18 mouse cellular contexts compared by ENCODE assay signal in genomic region chr8:71702923-71703322, GRCm38 (mm10). TPM values are rescaled to one million over a fixed set of nuclear protein-coding genes. Genes with fewer than 3 reads are reported as not detected.
A peak's percentile ranks its signal among the peaks of the same experiment; 100 is the strongest.
DNase-seq lines count a peak whose midpoint lies in the region; ATAC-seq and TF ChIP-seq lines count a peak whose summit lies in the region.
"Had no signal": no experiment of that assay in that cellular context is flagged by ENCODE, and none has a peak within 500 bp of the region (broad histone marks: within the 10 kb centered on the region; RNA-seq: fewer than 3 reads in every experiment).

No protein-coding gene starts in this region.

- no peaks in the 10 kb centered on the region for H3K36me3 ChIP-seq in intestine, embryonic 15.5 days
- no peaks in the 10 kb centered on the region for H3K36me3 ChIP-seq in liver, postnatal 0 days (replicated peaks; ENCODE audit: insufficient read depth, low read length)
- H3K36me3 ChIP-seq in midbrain, postnatal 0 days (ENCODE audit: insufficient read depth, low read length) = no peaks in the 10 kb centered on the region
- H3K36me3 ChIP-seq: limb, embryonic 10.5 days had no signal

- peaks cover 23% of the 10 kb centered on the region for H3K27me3 ChIP-seq in intestine, embryonic 15.5 days (replicated peaks)
- peaks cover 24% of the 10 kb centered on the region for H3K27me3 ChIP-seq in liver, postnatal 0 days (ENCODE audit: insufficient read depth, low read length)
- peaks cover 25% of the 10 kb centered on the region; the same call in 1 of the 2 replicates for H3K27me3 ChIP-seq in midbrain, postnatal 0 days (ENCODE audit: insufficient read depth, low read length)

- DNase-seq in 3T3-L1 (ENCODE audit: low read depth, low spot score) = peak; percentile 39
- DNase-seq in liver, postnatal 0 days = peak; percentile 60
- DNase-seq in embryo, embryonic 10 days (ENCODE audit: low spot score) = no peak
- DNase-seq in right cerebral cortex, postnatal 36 days (ENCODE audit: low spot score in 2 of 2) = no peak
- no peak for DNase-seq in kidney, postnatal 36 days
- no peak for DNase-seq in midbrain, postnatal 0 days (ENCODE audit: low spot score)
- DNase-seq: adrenal gland, adult 2 months; cerebellum, adult 11-12 months; embryo, embryonic 11 days; kidney, adult 18-20 months; midbrain, embryonic 14.5 days; thymus, postnatal 36 days had no signal

- ATAC-seq in intestine, embryonic 15.5 days = peak; percentile 65
- ATAC-seq in liver, postnatal 0 days = peak; percentile 94
- no peak for ATAC-seq in midbrain, postnatal 0 days (ENCODE audit: low FRiP score)
- ATAC-seq: CD4-positive, CD25-positive, alpha-beta regulatory T cell, adult 4 months had no signal

- H3K9me3 ChIP-seq in intestine, embryonic 15.5 days = no peaks in the 10 kb centered on the region
- no peaks in the 10 kb centered on the region for H3K9me3 ChIP-seq in liver, postnatal 0 days (ENCODE audit: low read length)
- H3K9me3 ChIP-seq in midbrain, postnatal 0 days (ENCODE audit: low read length) = no peaks in the 10 kb centered on the region
- H3K9me3 ChIP-seq: limb, embryonic 10.5 days; neural tube, embryonic 13.5 days had no signal

- TF ChIP-seq EP300 in liver, postnatal 0 days (IDR thresholded peaks at IDR 0.05; ENCODE audit: low read depth) = peak; percentile 55

- TF ChIP-seq CTCF in bone marrow, adult 2 months (IDR thresholded peaks at IDR 0.05; ENCODE audit: control insufficient read depth, insufficient read depth, low read length) = no peak
- TF ChIP-seq CTCF in liver, postnatal 0 days (IDR thresholded peaks at IDR 0.05; ENCODE audit: low read depth) = peak; percentile 30
- TF ChIP-seq CTCF in midbrain, postnatal 0 days (IDR thresholded peaks at IDR 0.05) = no peak

- no peaks in the 10 kb centered on the region; the same call in 1 of the 2 replicates for H3K4me1 ChIP-seq in bone marrow, adult 2 months (ENCODE audit: control insufficient read depth, insufficient read depth, low read length)
- peaks cover 11% of the 10 kb centered on the region; the same call in 1 of the 2 replicates for H3K4me1 ChIP-seq in intestine, embryonic 15.5 days (replicated peaks)
- H3K4me1 ChIP-seq in liver, postnatal 0 days (ENCODE audit: insufficient read depth) = peaks cover 22% of the 10 kb centered on the region
- H3K4me1 ChIP-seq in midbrain, postnatal 0 days (ENCODE audit: insufficient read depth, low read length) = no peaks in the 10 kb centered on the region

- peak overlapping the region; percentile 41 for H3K4me3 ChIP-seq in bone marrow, adult 2 months (replicated peaks; ENCODE audit: control insufficient read depth, low read depth, low read length)
- no peak overlapping the region for H3K4me3 ChIP-seq in intestine, embryonic 15.5 days (replicated peaks)
- peak overlapping the region; percentile 43 for H3K4me3 ChIP-seq in liver, postnatal 0 days (ENCODE audit: low read depth, low read length)
- no peak overlapping the region for H3K4me3 ChIP-seq in midbrain, postnatal 0 days (ENCODE audit: low read depth, low read length)
- H3K4me3 ChIP-seq: layer of hippocampus, adult 2 months; limb, embryonic 10.5 days; neural tube, embryonic 13.5 days had no signal

- peak overlapping the region; percentile 68 for H3K27ac ChIP-seq in bone marrow, adult 2 months (ENCODE audit: control insufficient read depth, insufficient read depth, low read depth, low read length, poor library complexity)
- H3K27ac ChIP-seq in intestine, embryonic 15.5 days = peak overlapping the region; percentile 74
- peak overlapping the region; percentile 78 for H3K27ac ChIP-seq in liver, postnatal 0 days (ENCODE audit: low read depth)
- H3K27ac ChIP-seq in midbrain, postnatal 0 days (ENCODE audit: low read depth, low read length) = no peak overlapping the region
- H3K27ac ChIP-seq: layer of hippocampus, adult 2 months; limb, embryonic 10.5 days; neural tube, embryonic 13.5 days had no signal

- 55% methylated on average over 3 of the region's 3 CpGs for WGBS in bone marrow, adult 2 months
- 59% methylated on average over 3 of the region's 3 CpGs for WGBS in intestine, embryonic 15.5 days
- 50% methylated on average over 3 of the region's 3 CpGs for WGBS in liver, postnatal 0 days (ENCODE audit: insufficient replicate concordance)
- 91% methylated on average over 3 of the region's 3 CpGs for WGBS in midbrain, postnatal 0 days

- no peak overlapping the region for H3K9ac ChIP-seq in intestine, embryonic 15.5 days
- H3K9ac ChIP-seq in liver, postnatal 0 days (replicated peaks) = peak overlapping the region; percentile 57
- H3K9ac ChIP-seq in midbrain, postnatal 0 days (replicated peaks; ENCODE audit: low read length, poor library complexity, severe bottlenecking) = no peak overlapping the region
- H3K9ac ChIP-seq: neural tube, embryonic 13.5 days had no signal

- TF ChIP-seq POLR2A in bone marrow, adult 2 months (IDR thresholded peaks at IDR 0.05; ENCODE audit: borderline replicate concordance, control insufficient read depth, low read depth, low read length) = no peak

- peak overlapping the region; percentile 60 for H3K4me2 ChIP-seq in intestine, embryonic 15.5 days (replicated peaks)
- H3K4me2 ChIP-seq in liver, postnatal 0 days (ENCODE audit: low read depth, low read length) = peak overlapping the region; percentile 72
- H3K4me2 ChIP-seq in midbrain, postnatal 0 days (ENCODE audit: low read depth, low read length, poor library complexity, severe bottlenecking) = no peak overlapping the region
- H3K4me2 ChIP-seq: neural tube, embryonic 13.5 days had no signal

RNA-seq across cellular contexts. Expression of gene B3gnt3, which starts 1.3 kb away (rescaled TPM):
- 1.3 and 2.3 TPM in 2 replicates for polyA plus RNA-seq in bone marrow, adult 2 months (2011; ENCODE audit: insufficient read depth, insufficient read length, low replicate concordance, missing spikeins)
- polyA plus RNA-seq in intestine, embryonic 15.5 days (2015; fragmentation: Nextera tagmentation; extraction: Ambion mirVana) = 16.0 and 17.0 TPM in 2 replicates
- polyA plus RNA-seq in liver, postnatal 0 days (2015; fragmentation: Nextera tagmentation; extraction: Ambion mirVana) = 3.0 TPM in 2 replicates
- total RNA-seq in midbrain, postnatal 0 days (2014; rRNA removed) = 0.24 and 1.6 TPM in 2 replicates
- polyA plus RNA-seq in midbrain, postnatal 0 days (2015; fragmentation: Nextera tagmentation; extraction: Ambion mirVana) = 0.31 and 0.50 TPM in 2 replicates

RNA-seq across cellular contexts. Expression of gene Insl3, which starts 13.9 kb away (rescaled TPM):
- polyA plus RNA-seq in bone marrow, adult 2 months (2011; ENCODE audit: insufficient read depth, insufficient read length, low replicate concordance, missing spikeins) = 10.2 and 16.7 TPM in 2 replicates
- polyA plus RNA-seq in intestine, embryonic 15.5 days (2015; fragmentation: Nextera tagmentation; extraction: Ambion mirVana) = 1.2 and 1.9 TPM in 2 replicates
- 1.3 and 2.8 TPM in 2 replicates for polyA plus RNA-seq in liver, postnatal 0 days (2015; fragmentation: Nextera tagmentation; extraction: Ambion mirVana)
- total RNA-seq in midbrain, postnatal 0 days (2014; rRNA removed) = not detected in 2 replicates
- 1.2 and 2.1 TPM in 2 replicates for polyA plus RNA-seq in midbrain, postnatal 0 days (2015; fragmentation: Nextera tagmentation; extraction: Ambion mirVana)
- polyA plus RNA-seq: midbrain, embryonic 14.5 days had no signal

RNA-seq across cellular contexts. Expression of gene Fcho1, which starts 22.6 kb away (rescaled TPM):
- polyA plus RNA-seq in bone marrow, adult 2 months (2011; ENCODE audit: insufficient read depth, insufficient read length, low replicate concordance, missing spikeins) = 79.3 and 144 TPM in 2 replicates
- polyA plus RNA-seq in intestine, embryonic 15.5 days (2015; fragmentation: Nextera tagmentation; extraction: Ambion mirVana) = 5.3 and 7.1 TPM in 2 replicates
- polyA plus RNA-seq in liver, postnatal 0 days (2015; fragmentation: Nextera tagmentation; extraction: Ambion mirVana) = 15.3 and 16.7 TPM in 2 replicates
- 109 and 114 TPM in 2 replicates for total RNA-seq in midbrain, postnatal 0 days (2014; rRNA removed)
- 88.4 and 89.5 TPM in 2 replicates for polyA plus RNA-seq in midbrain, postnatal 0 days (2015; fragmentation: Nextera tagmentation; extraction: Ambion mirVana)

RNA-seq across cellular contexts. Expression of gene Jak3, which starts 26.8 kb away (rescaled TPM):
- 7.5 and 15.6 TPM in 2 replicates for polyA plus RNA-seq in bone marrow, adult 2 months (2011; ENCODE audit: insufficient read depth, insufficient read length, low replicate concordance, missing spikeins)
- 9.0 and 9.2 TPM in 2 replicates for polyA plus RNA-seq in intestine, embryonic 15.5 days (2015; fragmentation: Nextera tagmentation; extraction: Ambion mirVana)
- 4.3 and 4.6 TPM in 2 replicates for polyA plus RNA-seq in liver, postnatal 0 days (2015; fragmentation: Nextera tagmentation; extraction: Ambion mirVana)
- total RNA-seq in midbrain, postnatal 0 days (2014; rRNA removed) = 9.0 and 12.3 TPM in 2 replicates
- 6.4 and 7.1 TPM in 2 replicates for polyA plus RNA-seq in midbrain, postnatal 0 days (2015; fragmentation: Nextera tagmentation; extraction: Ambion mirVana)

RNA-seq across cellular contexts. Expression of gene Unc13a, which starts 31.4 kb away (rescaled TPM):
- polyA plus RNA-seq in bone marrow, adult 2 months (2011; ENCODE audit: insufficient read depth, insufficient read length, low replicate concordance, missing spikeins) = 0.18 TPM in 1 of 2 replicates, not detected in the other
- 1.3 and 1.5 TPM in 2 replicates for polyA plus RNA-seq in intestine, embryonic 15.5 days (2015; fragmentation: Nextera tagmentation; extraction: Ambion mirVana)
- 0.25 and 0.36 TPM in 2 replicates for polyA plus RNA-seq in liver, postnatal 0 days (2015; fragmentation: Nextera tagmentation; extraction: Ambion mirVana)
- total RNA-seq in midbrain, postnatal 0 days (2014; rRNA removed) = 69.0 and 70.8 TPM in 2 replicates
- polyA plus RNA-seq in midbrain, postnatal 0 days (2015; fragmentation: Nextera tagmentation; extraction: Ambion mirVana) = 14.5 and 16.2 TPM in 2 replicates

Comparison
In these comparisons a context has a peak if more than half of its experiments do, and no peak if none do; other contexts are left out.
1. DNase-seq: peak in 3T3-L1 (single experiment) and liver, postnatal 0 days (single experiment); none in embryo, embryonic 10 days (single experiment), right cerebral cortex, postnatal 36 days (0 of 2), kidney, postnatal 36 days (0 of 2) and midbrain, postnatal 0 days (single experiment).
2. H3K4me3 ChIP-seq: peak in bone marrow, adult 2 months (single experiment) and liver, postnatal 0 days (single experiment); none in intestine, embryonic 15.5 days (single experiment) and midbrain, postnatal 0 days (single experiment).